Mouse (Mus musculus): ENCODE data around the gene Cdyl2. TPM values are rescaled to one million over a fixed set of nuclear protein-coding genes. Genes with fewer than 3 reads are reported as not detected.
A peak's percentile ranks its signal among the peaks of the same experiment; 100 is the strongest.

Cdyl2 gene
- 1 to 10 TPM; 4.1 to 4.6 TPM for total RNA-seq (2021)

- intact Hi-C loops (cut with DNase I) = loop anchor here (10.0 kb wide), 1 partner anchor 228 kb away; the partner anchor contains the start of gene Dynlrb2
- peak; percentile 65 for DNase-seq (ENCODE audit: low spot score)
Observed at GRCm38 (mm10) chr8:116732684-116733647, at the start of gene Cdyl2. TSS of gene Cdyl2 (minus strand) at chr8:116732991.

GRCm38 (mm10) chr8:116780594-116780993 is 47.8 kb upstream of the Cdyl2 start:
- intact Hi-C loops (cut with DNase I) = no loop called here

GRCm38 (mm10) chr8:116774220-116774619 is 41.4 kb upstream of the Cdyl2 start:
- no peak for DNase-seq (ENCODE audit: low spot score)
- intact Hi-C loops (cut with DNase I) = no loop called here

More at GRCm38 (mm10) chr8:116780594-116780993, 47.8 kb upstream of the Cdyl2 start:
- no peak for DNase-seq (ENCODE audit: low spot score)

GRCm38 (mm10) chr8:116772727-116773126 is 39.9 kb upstream of the Cdyl2 start:
- intact Hi-C loops (cut with DNase I) = no loop called here
- no peak for DNase-seq (ENCODE audit: low spot score)

- intact Hi-C loops (cut with DNase I) = no loop called here
- DNase-seq (ENCODE audit: low spot score) = no peak
Observed at GRCm38 (mm10) chr8:116771797-116772343, 39.1 kb upstream of the Cdyl2 start.

- no peak for DNase-seq (ENCODE audit: low spot score)
- intact Hi-C loops (cut with DNase I) = no loop called here
Observed at GRCm38 (mm10) chr8:116770756-116771155, 38.0 kb upstream of the Cdyl2 start.

- DNase-seq (ENCODE audit: low spot score) = no peak
- intact Hi-C loops (cut with DNase I) = loop anchor here (5.0 kb wide), 1 partner anchor 144 kb away; no protein-coding TSS in a partner anchor
Observed at GRCm38 (mm10) chr8:116756174-116756573, 23.4 kb upstream of the Cdyl2 start.

GRCm38 (mm10) chr8:116755557-116755956 is 22.8 kb upstream of the Cdyl2 start:
- DNase-seq (ENCODE audit: low spot score) = no peak
- intact Hi-C loops (cut with DNase I) = loop anchor here (2.0 to 5.0 kb wide), 2 partner anchors 143 to 275 kb away; no protein-coding TSS in a partner anchor

GRCm38 (mm10) chr8:116740726-116741125 is 7.9 kb upstream of the Cdyl2 start:
- DNase-seq (ENCODE audit: low spot score) = no peak
- intact Hi-C loops (cut with DNase I) = no loop called here

GRCm38 (mm10) chr8:116735306-116735705 is 2.5 kb upstream of the Cdyl2 start:
- intact Hi-C loops (cut with DNase I) = loop anchor here (10.0 kb wide), 1 partner anchor 231 kb away; the partner anchor contains the start of gene Dynlrb2
- no peak for DNase-seq (ENCODE audit: low spot score)

- no peak for DNase-seq (ENCODE audit: low spot score)
- intact Hi-C loops (cut with DNase I) = loop anchor here (10.0 kb wide), 1 partner anchor 229 kb away; the partner anchor contains the start of gene Dynlrb2
Observed at GRCm38 (mm10) chr8:116734176-116734575, 1.4 kb upstream of the Cdyl2 start.

GRCm38 (mm10) chr8:116733648-116734014 is 840 bp upstream of the Cdyl2 start:
- intact Hi-C loops (cut with DNase I) = loop anchor here (10.0 kb wide), 1 partner anchor 229 kb away; the partner anchor contains the start of gene Dynlrb2
- no peak for DNase-seq (ENCODE audit: low spot score)

- intact Hi-C loops (cut with DNase I) = loop anchor here (10.0 kb wide), 1 partner anchor 227 kb away; the partner anchor contains the start of gene Dynlrb2
- no peak for DNase-seq (ENCODE audit: low spot score)
Observed at GRCm38 (mm10) chr8:116731976-116732683, 661 bp downstream of the Cdyl2 start.

GRCm38 (mm10) chr8:116721451-116721850 is 11.3 kb downstream of the Cdyl2 start:
- DNase-seq (ENCODE audit: low spot score) = no peak
- intact Hi-C loops (cut with DNase I) = no loop called here

- no peak for DNase-seq (ENCODE audit: low spot score)
- intact Hi-C loops (cut with DNase I) = no loop called here
Observed at GRCm38 (mm10) chr8:116707496-116707895, 25.3 kb downstream of the Cdyl2 start.

GRCm38 (mm10) chr8:116702501-116702900 is 30.3 kb downstream of the Cdyl2 start:
- no peak for DNase-seq (ENCODE audit: low spot score)
- intact Hi-C loops (cut with DNase I) = no loop called here

GRCm38 (mm10) chr8:116692931-116693330 is 39.9 kb downstream of the Cdyl2 start:
- intact Hi-C loops (cut with DNase I) = no loop called here
- no peak for DNase-seq (ENCODE audit: low spot score)

GRCm38 (mm10) chr8:116689741-116690140 is 43.0 kb downstream of the Cdyl2 start:
- no peak for DNase-seq (ENCODE audit: low spot score)

GRCm38 (mm10) chr8:116676174-116676573 is 56.6 kb downstream of the Cdyl2 start:
- DNase-seq (ENCODE audit: low spot score) = no peak
- intact Hi-C loops (cut with DNase I) = no loop called here

More at GRCm38 (mm10) chr8:116689741-116690140, 43.0 kb downstream of the Cdyl2 start:
- intact Hi-C loops (cut with DNase I) = no loop called here

Measured in heart, postnatal 25 days (tissue).